Mouse (Mus musculus): ENCODE measurements around the gene Trip13. TPM values are rescaled to one million over a fixed set of nuclear protein-coding genes. Genes with fewer than 3 reads are reported as not detected.
A peak's percentile ranks its signal among the peaks of the same experiment; 100 is the strongest.

Trip13 gene
- total RNA-seq, 2 experiments from 2014 or later: 0.42 to 0.49 TPM

- DNase-seq (ENCODE audit: extremely low spot score in 1 of 2, low spot score in 1 of 2): no peak
Observed at GRCm38 (mm10) chr13:73892493-73893178, 44.9 kb downstream of the Trip13 start.

GRCm38 (mm10) chr13:73887415-73887874, 50.1 kb downstream of the Trip13 start:
- no peak for DNase-seq (ENCODE audit: extremely low spot score in 1 of 2, low spot score in 1 of 2)

- DNase-seq (ENCODE audit: extremely low spot score in 1 of 2, low spot score in 1 of 2): no peak
Observed at GRCm38 (mm10) chr13:73886601-73887000, 51.0 kb downstream of the Trip13 start.

- no peak for DNase-seq (ENCODE audit: extremely low spot score in 1 of 2, low spot score in 1 of 2)
Observed at GRCm38 (mm10) chr13:73886066-73886465, 51.5 kb downstream of the Trip13 start.

- DNase-seq (ENCODE audit: extremely low spot score in 1 of 2, low spot score in 1 of 2): no peak
Observed at GRCm38 (mm10) chr13:73885656-73886055, 51.9 kb downstream of the Trip13 start.

- DNase-seq (ENCODE audit: extremely low spot score in 1 of 2, low spot score in 1 of 2): no peak
Observed at GRCm38 (mm10) chr13:73881347-73881746, 56.2 kb downstream of the Trip13 start.

GRCm38 (mm10) chr13:73879824-73880223, 57.8 kb downstream of the Trip13 start:
- peak in 1 of 2 experiments; percentile 63 for DNase-seq (ENCODE audit: extremely low spot score in 1 of 2, low spot score in 1 of 2)

GRCm38 (mm10) chr13:73872159-73872558, 65.4 kb downstream of the Trip13 start:
- DNase-seq (ENCODE audit: extremely low spot score in 1 of 2, low spot score in 1 of 2): no peak

Small RNA genes within 50 kb of the gene (microRNA-seq; reads per million reads assigned to microRNA genes)
- gene Gm25197: 0 reads per million in 2 experiments

Other genes starting within 250 kb of the Trip13 start
- gene Slc6a19, start 232.9 kb downstream of the Trip13 start, total RNA-seq (2021): under 1 TPM; 0.09 to 0.37 TPM
- gene Slc12a7, start 204.7 kb downstream of the Trip13 start, total RNA-seq (2021): 1 to 10 TPM; 4.5 to 5.0 TPM
- 1 to 10 TPM; 5.1 to 8.3 TPM for gene Nkd2, start 90.2 kb downstream of the Trip13 start, total RNA-seq (2021)
- gene Brd9, start within 50 bp of the Trip13 start, total RNA-seq (2021): 100 to 1,000 TPM in 1 of 2 experiments, 10 to 100 TPM in 1; 93.1 to 126 TPM
- not detected for gene Zdhhc11, start 26.1 kb upstream of the Trip13 start, total RNA-seq (2021)
- gene Tppp, start 71.6 kb upstream of the Trip13 start, total RNA-seq (2021): 100 to 1,000 TPM; 297 to 312 TPM
- gene Cep72, start 124.5 kb upstream of the Trip13 start, total RNA-seq (2021): 1 to 10 TPM; 2.1 to 2.8 TPM
- 1 to 10 TPM; 1.1 to 1.5 TPM for gene Slc9a3, start 183.7 kb upstream of the Trip13 start, total RNA-seq (2021)

Data from layer of hippocampus, postnatal 25 days (tissue).